Mouse (Mus musculus) brain, embryonic 18.5 days (tissue): ENCODE results near the gene Rora.

Source experiments
- DNase-seq: peaks from one replicate; pipeline ENCODE4 v3.0.0-alpha.2; 2012; ENCODE audit warnings: low read depth, low spot score

Rora gene

DNA sequence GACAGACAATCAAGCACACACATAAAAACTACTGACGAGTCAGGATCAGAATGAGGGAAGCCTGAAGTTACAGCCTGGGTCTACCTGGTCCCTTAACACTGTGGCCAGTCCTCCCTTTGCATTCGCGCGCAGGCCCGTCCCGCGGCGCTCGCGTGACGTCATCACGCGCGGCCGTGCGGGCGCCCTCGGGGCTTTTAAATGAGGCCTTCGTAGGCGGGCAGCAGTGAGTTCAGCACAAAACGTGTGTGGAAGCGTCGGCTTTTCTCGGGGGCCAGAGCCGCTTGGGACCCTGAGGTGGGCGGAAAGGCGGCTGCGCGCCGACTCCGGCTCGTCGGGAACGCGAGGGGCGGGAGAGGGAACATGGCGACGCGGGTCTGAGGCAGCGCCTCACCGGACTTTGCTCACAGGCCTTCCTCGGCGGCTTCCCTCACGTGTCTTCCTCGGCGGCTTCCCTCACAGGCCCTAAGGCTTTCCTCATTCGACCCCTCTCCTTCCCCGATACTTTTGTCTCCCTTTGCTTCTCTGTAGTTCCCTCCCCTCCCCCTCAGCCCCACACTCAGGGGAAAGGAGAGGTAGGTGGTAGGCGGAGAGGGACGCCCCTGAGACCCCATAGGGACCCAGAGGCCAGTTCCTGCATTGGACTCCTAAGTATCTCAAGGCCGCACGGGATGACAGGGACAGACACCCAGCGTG lies 744.3 kb downstream of the Rora start, which contains the start of gene Ice2:
Gene Ice2, plus strand, starts transcription at position 147 of the 693 bp plus-strand sequence.
- DNase-seq, result peak; percentile 72

DNA sequence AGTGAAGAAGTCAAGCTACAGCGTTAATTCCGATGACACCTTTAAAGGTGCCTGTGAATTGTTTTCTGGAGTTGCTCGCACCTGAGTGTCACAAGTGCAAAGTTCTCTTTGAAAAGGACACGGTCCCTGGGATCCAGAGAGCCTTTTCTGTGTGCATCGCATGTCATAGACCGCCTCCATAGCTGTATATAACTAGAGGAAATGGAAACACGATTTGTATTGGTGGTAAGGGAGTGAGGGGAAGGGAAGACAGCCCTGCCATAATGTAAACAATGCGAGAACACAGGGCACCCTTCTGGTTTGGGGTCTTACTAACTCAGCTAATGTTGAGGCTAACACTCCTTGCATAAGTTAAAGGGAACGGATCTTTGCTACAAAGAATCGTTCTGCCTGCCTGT lies 744.9 kb downstream of the Rora start:
- DNase-seq, result no peak

DNA sequence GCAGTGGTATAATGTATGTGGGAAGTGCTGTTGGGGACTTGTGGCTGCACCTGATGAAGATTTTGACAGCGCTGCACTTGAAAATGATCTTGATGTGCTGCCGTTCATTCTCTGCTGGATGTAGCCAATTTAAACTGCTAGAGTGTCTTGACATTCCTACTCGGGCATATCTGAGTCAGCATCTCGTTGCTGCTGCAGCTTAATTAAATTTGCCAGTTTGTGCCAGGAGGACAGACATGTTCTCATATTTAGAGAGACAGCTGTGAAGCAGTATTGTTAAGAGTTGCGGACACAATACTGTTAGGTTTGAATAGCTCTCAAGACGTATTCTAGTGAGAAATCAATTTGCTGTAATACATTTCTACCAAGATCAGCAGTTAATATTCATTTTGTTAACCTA lies 751.1 kb downstream of the Rora start:
- no peak for DNase-seq

DNA sequence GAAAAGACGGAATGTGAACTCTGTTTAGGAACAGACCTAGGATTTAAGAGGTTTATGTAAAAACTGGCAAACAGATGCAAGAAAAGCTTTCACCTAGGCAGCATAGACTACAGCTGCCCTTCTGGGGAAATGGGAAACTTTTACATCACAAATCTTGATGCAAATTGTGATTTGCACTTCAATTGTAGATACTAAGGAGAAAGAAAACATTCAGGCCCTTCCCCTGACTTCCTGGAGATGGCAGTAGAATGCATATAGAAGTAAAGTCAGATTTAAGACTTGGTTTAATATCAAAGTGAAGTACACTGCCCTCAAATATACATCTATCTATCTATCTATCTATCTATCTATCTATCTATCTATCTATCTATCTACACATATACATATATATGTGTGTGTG lies 765.9 kb downstream of the Rora start:
- DNase-seq, result no peak

DNA sequence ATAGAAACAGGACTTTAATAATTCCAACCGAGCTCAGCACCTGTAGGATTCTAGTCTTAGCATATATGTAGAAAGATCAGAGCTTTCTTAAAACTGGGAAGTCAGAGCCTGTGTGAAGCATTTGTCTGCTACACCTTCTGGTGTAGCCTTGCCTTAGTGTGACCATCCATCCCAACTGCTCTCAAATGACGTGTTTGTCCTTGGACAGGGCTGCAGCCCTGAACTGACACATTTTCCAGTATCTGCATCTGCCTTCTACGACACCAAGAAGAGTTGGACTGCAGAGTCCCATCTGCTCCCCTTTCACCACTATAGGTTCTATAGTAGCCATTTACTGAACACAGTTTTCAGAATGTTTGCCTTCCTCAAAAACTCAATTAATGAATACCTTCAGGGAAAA lies 776.9 kb downstream of the Rora start:
- no peak for DNase-seq

DNA sequence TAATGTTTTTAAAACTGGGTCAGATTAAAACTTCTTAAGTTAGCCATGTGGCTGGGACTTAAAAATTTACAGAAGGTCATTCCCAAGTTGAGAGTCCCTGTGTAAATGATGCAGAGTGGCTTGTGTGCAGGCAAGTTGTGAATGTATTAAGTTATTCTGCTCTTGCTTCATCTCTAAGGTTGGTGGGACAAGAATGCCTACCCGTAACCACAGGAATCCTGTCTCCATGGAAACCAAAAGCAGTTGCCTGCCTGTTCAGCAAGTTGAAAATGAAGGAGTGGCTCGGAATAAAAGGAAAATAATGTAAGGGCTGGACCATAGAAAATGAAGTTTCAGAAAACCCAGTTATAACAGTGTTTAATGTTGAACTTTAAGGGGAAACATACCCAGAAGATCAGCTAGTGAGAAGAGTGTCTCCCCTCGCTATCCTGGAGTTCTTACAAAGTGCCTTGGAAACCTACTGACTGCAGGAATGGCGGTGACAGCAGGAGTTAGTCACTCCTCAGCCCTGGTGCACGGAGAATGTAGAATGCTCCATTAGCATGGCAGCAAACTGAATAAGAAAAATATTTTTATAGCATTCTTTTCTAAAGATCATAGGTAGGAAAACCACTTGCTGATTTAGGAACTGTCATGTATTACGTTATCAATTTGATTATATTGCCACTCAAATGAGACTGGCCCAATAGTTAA lies 778.4 kb downstream of the Rora start:
- peak; percentile 39 for DNase-seq

DNA sequence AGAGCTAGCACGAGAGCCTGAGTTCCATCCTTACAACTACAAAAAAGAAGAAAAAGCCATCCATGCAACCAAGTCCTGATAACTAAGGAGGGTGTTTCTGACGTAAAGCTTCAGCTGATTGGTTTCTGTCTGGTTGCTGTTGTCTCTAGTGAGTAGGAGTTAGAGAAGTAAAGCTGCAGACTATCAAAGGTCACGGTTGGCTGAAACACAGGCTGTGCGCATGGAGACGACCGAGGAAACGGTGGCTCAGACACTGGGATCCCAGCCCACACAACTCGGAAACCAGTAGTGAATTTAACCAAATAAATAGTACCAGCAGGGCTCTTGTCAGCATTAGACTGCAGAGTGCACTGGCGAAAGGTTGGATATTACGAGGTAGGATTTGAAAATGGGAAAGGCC lies 781.6 kb downstream of the Rora start:
- DNase-seq, result no peak

DNA sequence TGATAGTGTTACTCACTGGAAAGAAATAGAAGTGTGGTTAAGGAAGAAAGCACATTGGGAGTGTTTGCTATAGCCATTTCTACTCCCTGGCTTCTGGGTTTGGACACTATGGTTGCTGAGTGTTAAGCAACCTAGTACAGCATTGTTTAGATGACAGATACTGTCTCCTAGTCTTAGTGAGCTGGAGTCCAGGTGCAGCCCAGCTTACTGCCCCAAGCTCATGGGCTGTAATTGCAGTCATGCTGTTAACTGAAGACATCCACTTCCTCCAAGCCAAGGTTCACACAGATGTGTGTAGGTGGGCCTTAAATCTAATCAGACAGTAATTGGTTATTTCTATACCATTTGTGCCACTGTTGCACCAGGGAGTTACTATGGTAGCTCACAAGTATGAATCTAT lies 782.1 kb downstream of the Rora start:
- DNase-seq, result no peak
